Mouse (Mus musculus) hindlimb bud, embryonic 11.5 days (tissue): Measurements from ENCODE around the gene Bst1.

ENCODE experiments used
- DNase-seq: peaks from one replicate; pipeline ENCODE4 v3.0.0-alpha.2; 2012; ENCODE audit warnings: low read depth, low spot score; ENCODE audit errors: extremely low spot score

Gene Bst1

DNA sequence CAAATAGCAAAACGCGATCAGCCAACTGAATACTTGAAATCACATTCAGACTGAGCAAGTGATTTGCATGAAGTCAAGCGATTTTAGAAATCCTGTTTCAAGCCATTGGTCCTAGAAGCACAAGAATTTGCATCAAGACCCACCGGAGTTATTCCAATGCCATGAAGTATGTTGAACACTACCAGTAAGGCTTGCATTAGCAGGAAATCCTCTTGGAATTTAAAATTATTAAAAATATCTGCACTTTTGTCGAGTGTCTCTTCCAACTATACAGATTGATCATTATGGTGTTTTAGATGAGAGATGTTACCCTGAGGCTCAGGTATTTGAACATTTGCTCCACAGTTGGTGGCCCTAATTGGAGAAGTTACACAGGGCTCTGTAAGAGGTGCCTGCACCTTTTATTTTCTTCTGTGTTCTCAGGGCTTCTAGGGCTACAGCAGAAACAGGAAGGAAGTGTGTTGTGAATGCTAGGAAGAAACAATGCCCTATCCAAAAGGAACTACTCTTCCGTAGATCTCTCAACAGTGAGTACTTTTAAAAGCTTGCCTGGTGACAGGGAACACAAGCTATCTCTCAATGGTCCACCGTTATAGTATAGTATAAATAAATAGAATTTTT, 35.3 kb downstream of the Bst1 start:
- no peak for DNase-seq

DNA sequence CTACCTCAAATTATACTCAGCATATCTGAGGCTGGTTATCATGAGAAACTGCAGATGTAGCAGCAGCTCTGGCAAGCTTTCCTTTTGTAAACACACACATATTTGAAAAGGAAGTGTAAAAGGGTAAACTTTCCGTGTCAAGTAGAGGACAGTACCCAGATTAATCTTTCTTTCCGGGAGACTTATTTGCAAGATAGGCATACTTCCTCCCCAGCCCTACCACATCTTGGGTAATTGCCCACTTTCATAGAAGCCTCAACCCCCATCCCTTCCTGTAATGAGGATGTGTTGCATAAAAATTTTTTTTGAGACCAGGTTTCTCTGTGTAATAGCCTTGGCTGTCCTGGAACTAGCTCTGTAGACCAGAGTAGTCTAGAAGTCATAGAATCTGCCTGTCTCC, 37.1 kb downstream of the Bst1 start:
- no peak for DNase-seq

DNA sequence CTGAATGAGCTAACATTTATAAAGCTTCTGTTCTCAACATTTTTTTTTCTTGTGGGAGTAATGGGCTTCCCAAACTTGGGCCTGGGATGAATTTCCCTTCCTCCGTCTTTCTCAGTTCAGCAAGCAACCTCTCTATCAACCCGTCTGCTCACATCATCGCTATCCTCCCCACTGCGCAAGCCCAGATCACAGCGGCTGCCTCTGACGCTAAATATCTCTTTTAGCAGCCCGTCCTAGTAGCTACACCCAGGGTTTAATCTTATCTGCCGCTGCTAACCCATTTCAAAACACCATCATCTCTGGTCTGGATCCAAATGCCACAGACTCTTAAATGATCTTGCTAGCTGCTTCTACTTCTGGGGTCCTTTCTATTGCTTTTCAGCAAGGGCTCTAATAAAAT, 41.0 kb downstream of the Bst1 start:
- DNase-seq: no peak

DNA sequence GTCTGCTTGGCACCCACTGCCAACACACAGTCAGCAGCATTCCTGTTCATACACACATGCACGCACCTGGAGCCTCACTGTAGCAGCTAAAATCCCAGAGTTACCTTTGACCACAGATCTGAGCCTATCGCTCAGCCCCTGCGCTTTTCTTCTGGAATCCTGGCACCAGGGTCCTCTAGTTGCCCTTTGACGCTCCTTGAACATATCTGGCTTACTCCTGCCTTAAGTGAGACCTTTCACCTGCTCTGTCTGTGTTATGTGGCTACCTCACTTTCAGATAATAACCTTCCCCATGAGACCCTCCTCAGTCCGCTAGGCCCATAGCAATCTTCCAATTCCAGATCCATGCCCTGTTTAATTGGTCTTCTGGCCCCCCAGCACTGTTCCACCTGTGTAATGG, 41.4 kb downstream of the Bst1 start:
- DNase-seq: no peak

DNA sequence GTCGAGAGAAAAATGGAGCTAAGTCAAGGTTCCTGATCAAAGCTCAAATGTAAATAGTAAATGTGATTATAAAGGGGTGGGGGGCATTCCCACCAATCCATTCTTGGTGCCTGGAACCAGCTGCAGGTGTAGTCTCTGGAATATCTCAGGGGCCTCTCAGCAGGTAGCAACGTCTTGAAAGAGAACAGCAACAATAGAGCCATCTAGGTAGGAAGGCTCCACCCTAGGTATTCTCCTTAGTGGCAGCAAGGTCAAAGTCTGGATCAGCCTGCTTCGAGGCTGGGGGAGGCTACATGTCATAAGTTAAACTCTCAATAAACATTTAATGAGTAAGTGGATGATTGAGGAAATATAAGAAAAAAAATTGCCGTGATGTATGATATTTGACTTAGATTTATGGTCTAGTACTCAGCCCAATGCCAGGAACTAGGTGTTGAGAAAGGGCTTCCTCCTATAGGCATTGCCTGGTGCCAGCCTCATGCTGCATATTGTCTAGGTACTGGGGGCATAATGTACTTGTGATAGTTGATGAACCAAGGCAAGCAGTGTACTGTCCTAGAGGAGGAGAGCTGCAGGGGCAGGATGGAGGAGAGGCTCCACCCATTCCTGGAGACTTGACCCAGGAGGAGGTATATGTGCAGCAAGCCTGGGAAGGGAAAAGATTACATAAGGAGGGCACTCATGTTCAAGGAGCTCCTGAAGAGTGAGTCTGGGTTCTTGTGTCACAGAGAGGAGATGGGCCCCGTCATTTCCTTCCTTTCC, 42.2 kb downstream of the Bst1 start:
- no peak for DNase-seq

DNA sequence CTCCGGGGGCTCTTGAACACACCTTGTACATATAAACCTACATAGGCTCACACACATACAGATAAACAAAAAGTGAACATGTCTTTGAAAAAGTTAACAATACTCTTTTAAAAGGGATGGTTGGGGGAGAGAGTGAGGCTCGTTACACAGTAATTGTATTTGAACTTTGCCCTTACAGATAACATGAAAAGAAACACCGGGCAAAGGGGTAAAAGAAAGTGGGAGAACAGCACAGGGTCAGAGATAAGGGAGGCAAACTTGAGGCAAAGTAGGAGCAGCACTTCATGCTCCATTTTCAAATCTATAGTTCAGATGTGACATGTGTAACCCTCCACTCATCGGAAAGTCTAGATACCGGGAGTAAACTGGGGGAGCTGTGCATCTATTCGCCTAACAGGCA, 45.0 kb downstream of the Bst1 start:
- no peak for DNase-seq

DNA sequence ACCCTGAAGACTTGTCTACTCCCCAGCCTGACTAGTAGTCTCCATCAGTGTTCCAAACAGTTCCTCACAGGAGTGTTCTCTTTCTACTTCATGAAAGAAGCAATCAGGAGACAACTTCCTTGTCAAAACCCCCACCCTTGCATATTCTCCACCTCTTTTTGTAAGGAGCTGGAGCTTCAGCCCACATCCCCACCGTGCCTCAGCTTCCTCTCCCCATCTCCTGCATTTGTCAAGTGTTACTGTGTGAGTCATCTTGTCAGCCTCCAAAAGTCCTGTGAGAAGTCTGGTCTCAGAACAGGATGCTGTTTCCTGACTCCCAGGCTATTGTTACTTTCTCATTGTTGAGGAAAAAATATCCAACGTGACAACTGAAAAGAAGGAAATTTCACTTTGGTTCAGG, 46.6 kb downstream of the Bst1 start:
- DNase-seq: no peak

DNA sequence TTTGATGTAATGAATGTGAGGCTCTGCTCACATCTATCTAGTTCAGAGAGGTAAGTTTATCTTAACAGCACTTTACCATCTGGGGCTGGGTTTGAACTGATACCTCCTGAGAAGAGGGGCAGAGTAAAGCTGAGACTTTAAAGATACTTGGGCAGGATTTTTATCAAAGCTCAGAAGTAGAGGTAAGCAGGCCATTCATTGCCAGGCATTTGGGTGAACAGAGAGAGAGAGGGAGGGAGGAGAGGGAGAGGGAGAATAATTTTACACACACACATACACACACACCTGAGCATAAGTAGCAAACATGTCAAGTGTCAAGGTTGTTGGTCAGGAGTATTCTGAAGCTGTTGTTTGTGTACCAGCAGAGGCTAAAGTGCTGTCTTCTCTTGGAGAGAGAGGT, 49.6 kb downstream of the Bst1 start, which contains the start of gene Cd38:
Gene Cd38 (plus strand): TSS at position 301 of the 400 bp plus-strand sequence.
- DNase-seq: no peak

DNA sequence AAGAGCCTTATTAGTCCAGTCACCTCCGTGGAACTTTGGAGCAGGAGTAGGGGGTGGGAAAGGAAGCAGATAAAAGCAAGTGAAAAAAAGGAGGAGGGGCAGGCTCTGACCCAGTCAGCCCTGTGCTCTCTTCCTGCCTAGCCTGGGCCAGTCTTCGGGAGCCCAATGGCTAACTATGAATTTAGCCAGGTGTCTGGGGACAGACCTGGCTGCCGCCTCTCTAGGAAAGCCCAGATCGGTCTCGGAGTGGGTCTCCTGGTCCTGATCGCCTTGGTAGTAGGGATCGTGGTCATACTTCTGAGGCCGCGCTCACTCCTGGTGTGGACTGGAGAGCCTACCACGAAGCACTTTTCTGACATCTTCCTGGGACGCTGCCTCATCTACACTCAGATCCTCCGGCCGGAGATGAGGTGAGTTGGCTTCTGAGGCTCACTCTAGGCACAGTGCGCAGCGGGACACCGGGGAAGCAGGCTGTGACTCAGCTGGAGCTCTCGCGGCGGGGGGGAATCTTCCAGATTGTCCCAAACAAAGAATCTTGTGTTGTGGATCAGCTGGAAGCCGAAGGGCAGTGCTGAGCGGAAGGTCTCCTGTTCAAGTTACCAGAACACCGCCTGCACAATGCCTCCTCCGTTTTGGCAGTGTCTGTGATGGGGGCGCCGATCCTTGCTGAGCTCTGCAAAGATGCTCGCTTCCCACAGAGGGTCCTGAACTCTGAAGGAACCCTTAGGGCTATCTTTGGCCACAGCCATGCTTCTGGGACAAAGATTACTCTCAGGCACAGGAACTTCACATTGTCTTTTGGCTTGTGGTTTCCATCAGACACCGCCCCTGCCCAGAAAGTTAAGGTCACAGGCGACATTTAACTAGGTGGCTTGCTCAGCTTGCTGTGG, 50.3 kb downstream of the Bst1 start:
- no peak for DNase-seq

DNA sequence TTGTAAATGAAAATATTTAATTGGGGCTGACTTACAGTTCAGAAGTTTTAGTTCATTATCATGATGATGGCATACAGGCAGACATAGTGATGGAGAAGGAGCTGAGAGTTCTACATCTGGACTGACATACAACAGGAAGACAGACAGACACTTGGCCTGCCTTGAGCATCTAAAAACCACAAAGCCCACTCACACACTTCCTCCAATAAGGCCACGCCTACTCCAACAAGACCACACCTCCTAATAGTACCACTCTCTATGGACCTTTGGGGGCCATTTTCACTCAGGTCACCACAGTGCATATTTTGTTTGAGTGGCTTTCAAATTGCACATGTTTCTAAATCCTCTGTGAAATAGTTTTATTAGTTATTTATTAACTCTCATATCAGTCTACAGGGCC, 53.2 kb downstream of the Bst1 start:
- DNase-seq: no peak

DNA sequence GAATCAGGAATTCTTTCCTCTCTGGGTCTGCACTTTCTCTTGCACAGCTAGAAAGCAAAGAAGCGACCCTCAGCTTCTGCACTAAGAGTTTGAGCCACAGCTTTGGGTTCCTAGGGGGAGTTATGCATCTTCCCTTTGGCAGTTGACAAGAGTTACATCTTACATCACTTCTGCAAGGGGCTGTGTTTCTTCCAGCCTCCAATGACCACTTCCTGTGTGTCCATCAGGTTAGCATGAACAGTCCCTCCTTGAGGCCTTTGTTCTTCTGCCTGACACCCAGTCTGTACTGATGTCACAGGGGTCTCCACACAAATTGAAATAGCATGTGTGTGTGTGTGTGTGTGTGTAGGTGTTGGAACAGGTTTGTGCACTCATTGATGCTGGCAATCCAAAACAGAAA, 54.0 kb downstream of the Bst1 start:
- DNase-seq: no peak

DNA sequence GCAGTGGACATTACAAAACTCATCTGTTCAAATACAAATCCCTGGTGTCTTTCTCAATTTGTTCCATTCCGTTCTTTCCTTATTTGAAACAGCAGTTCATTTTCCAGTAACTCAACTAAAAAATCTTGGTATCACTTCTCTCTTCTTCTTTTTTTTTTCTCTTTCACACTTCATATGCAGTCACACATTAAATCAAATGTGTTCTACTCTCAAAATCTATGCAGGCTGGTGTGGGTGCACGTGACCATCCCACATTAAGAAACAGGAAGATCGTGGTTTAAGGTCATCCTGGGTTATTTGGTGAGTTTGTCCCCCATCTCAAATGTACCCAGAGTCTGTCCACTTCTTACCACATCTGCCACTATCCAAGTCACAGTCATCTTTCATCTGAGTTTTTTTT, 63.3 kb downstream of the Bst1 start:
- no peak for DNase-seq

DNA sequence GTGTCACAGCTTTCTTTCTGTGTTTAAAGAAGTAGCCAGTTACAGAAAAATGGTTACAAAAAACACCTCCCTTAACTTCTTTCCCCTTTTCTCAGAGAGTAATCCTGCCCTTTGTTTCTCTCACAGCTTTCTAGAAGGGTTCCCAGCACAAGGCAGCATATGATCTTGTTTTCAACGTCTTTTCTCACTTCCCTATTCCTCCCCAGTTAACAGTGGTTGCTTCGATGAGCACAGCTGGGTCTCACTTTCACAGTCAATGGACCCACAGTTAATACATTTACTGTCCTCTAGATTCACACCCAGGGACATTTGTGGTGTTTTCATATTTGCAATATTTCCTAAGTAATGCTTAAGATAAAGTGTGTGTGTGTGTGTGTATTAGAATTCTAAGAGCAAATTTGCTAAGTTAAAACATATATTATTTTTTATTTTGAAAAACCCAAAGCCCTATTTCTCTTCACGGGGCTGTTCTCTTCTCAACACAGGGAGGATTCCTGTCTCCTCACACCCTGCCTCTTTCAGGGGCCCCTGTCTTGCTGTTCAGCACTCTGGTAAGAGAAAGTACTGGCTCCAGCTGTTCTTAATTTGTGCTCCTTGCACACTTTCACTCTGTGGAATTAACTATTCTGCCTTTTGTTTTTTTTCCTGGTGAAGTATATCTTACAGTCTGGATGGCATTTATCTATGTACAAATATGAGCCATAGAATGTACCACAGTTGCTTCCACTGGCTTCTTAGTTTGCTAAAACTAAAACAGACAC, 66.6 kb downstream of the Bst1 start:
- DNase-seq: peak; percentile 22

DNA sequence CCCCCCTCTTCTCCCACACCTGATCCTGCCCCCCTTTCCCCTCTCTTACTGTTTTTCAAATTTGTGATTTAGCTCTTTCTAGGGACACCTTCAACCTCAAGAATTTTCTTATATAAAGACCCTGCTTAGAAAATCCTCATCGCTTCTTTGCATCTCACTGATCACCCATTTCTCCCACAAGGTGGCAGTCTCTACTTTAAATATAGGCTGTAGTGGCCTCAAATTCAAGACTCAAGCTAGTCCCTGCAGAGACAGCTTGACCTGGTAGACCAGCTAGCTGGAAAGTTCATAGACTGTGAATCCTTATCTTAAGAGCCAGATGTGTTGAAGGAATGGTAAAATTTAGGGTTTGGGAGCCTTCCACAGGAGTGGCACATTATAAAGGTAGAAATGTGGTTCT, 73.7 kb downstream of the Bst1 start:
- peak; percentile 33 for DNase-seq
